9 mouse cellular contexts compared by ENCODE assay signal in genomic region chr6:89552321-89553011, GRCm38 (mm10). TPM values are rescaled to one million over a fixed set of nuclear protein-coding genes. Genes with fewer than 3 reads are reported as not detected.
A peak's percentile ranks its signal among the peaks of the same experiment; 100 is the strongest.
DNase-seq lines count a peak whose midpoint lies in the region; ATAC-seq and TF ChIP-seq lines count a peak whose summit lies in the region.
"Had no signal": no experiment of that assay in that cellular context is flagged by ENCODE, and none has a peak within 500 bp of the region (broad histone marks: within the 10 kb centered on the region; RNA-seq: fewer than 3 reads in every experiment).

No protein-coding gene starts in this region.

- no peaks in the 10 kb centered on the region for H3K4me1 ChIP-seq in hindbrain, postnatal 0 days (ENCODE audit: insufficient read depth, low read length)
- 0 out of 2 replicates have a peak, but pooled peaks cover 5% of the 10 kb centered on the region for H3K4me1 ChIP-seq in hindbrain, embryonic 14.5 days (replicated peaks; ENCODE audit: control insufficient read depth, insufficient read depth, low read length)
- peaks cover 25% of the 10 kb centered on the region for H3K4me1 ChIP-seq in midbrain, embryonic 13.5 days (replicated peaks)
- H3K4me1 ChIP-seq in midbrain, embryonic 16.5 days (ENCODE audit: control insufficient read depth, insufficient read depth, low read length), result peaks cover 4% of the 10 kb centered on the region; the same call in 1 of the 2 replicates
- peaks cover 9% of the 10 kb centered on the region for H3K4me1 ChIP-seq in midbrain, embryonic 15.5 days
- H3K4me1 ChIP-seq in heart, embryonic 10.5 days, result peaks cover 49% of the 10 kb centered on the region

- H3K4me3 ChIP-seq in hindbrain, postnatal 0 days (ENCODE audit: low read length), result no peak overlapping the region
- H3K4me3 ChIP-seq in hindbrain, embryonic 14.5 days (replicated peaks; ENCODE audit: low read length), result no peak overlapping the region
- no peak overlapping the region for H3K4me3 ChIP-seq in midbrain, embryonic 13.5 days (replicated peaks)
- H3K4me3 ChIP-seq in midbrain, embryonic 16.5 days (ENCODE audit: low read depth, low read length), result no peak overlapping the region
- no peak overlapping the region for H3K4me3 ChIP-seq in midbrain, embryonic 15.5 days
- no peak overlapping the region for H3K4me3 ChIP-seq in heart, embryonic 10.5 days

- H3K4me2 ChIP-seq in hindbrain, postnatal 0 days (ENCODE audit: low read depth, low read length), result no peak overlapping the region
- no peak overlapping the region for H3K4me2 ChIP-seq in hindbrain, embryonic 14.5 days (replicated peaks)
- no peak overlapping the region for H3K4me2 ChIP-seq in midbrain, embryonic 13.5 days (replicated peaks)
- H3K4me2 ChIP-seq in midbrain, embryonic 16.5 days (ENCODE audit: low read length), result no peak overlapping the region
- no peak overlapping the region for H3K4me2 ChIP-seq in midbrain, embryonic 15.5 days

- 80% methylated on average over 6 of the region's 6 CpGs for WGBS in hindbrain, postnatal 0 days
- WGBS in hindbrain, embryonic 14.5 days, result 88% methylated on average over 6 of the region's 6 CpGs
- 91% methylated on average over 6 of the region's 6 CpGs for WGBS in midbrain, embryonic 13.5 days
- 91% methylated on average over 6 of the region's 6 CpGs for WGBS in midbrain, embryonic 16.5 days
- whole genome bisulfite sequencing in midbrain, embryonic 15.5 days, result 86% methylated on average over 6 of the region's 6 CpGs
- 81% methylated on average over 6 of the region's 6 CpGs for WGBS in heart, embryonic 10.5 days

- no peak overlapping the region for H3K9ac ChIP-seq in hindbrain, postnatal 0 days (replicated peaks; ENCODE audit: low read length)
- no peak overlapping the region for H3K9ac ChIP-seq in hindbrain, embryonic 14.5 days
- H3K9ac ChIP-seq in midbrain, embryonic 13.5 days (replicated peaks), result 0 out of 2 replicates have a peak overlapping the region, but pooled peaks have one; percentile 7
- H3K9ac ChIP-seq in midbrain, embryonic 16.5 days (ENCODE audit: low read depth, low read length), result no peak overlapping the region
- no peak overlapping the region for H3K9ac ChIP-seq in midbrain, embryonic 15.5 days

- H3K27me3 ChIP-seq in hindbrain, postnatal 0 days (ENCODE audit: insufficient read depth, low read length), result no peaks in the 10 kb centered on the region
- no peaks in the 10 kb centered on the region for H3K27me3 ChIP-seq in hindbrain, embryonic 14.5 days (ENCODE audit: control insufficient read depth, insufficient read depth, low read length)
- H3K27me3 ChIP-seq in midbrain, embryonic 13.5 days, result no peaks in the 10 kb centered on the region
- H3K27me3 ChIP-seq in midbrain, embryonic 16.5 days (ENCODE audit: control insufficient read depth, insufficient read depth, low read depth, low read length), result no peaks in the 10 kb centered on the region
- H3K27me3 ChIP-seq in midbrain, embryonic 15.5 days (replicated peaks), result no peaks in the 10 kb centered on the region
- no peaks in the 10 kb centered on the region; the same call in 1 of the 2 replicates for H3K27me3 ChIP-seq in heart, embryonic 10.5 days (ENCODE audit: insufficient read depth, poor library complexity, severe bottlenecking)

- 0 out of 2 replicates have a peak, but pooled peaks cover 4% of the 10 kb centered on the region for H3K36me3 ChIP-seq in hindbrain, postnatal 0 days (ENCODE audit: insufficient read depth, low read length)
- H3K36me3 ChIP-seq in hindbrain, embryonic 14.5 days (replicated peaks; ENCODE audit: control insufficient read depth, insufficient read depth), result no peaks in the 10 kb centered on the region
- no peaks in the 10 kb centered on the region for H3K36me3 ChIP-seq in midbrain, embryonic 13.5 days
- no peaks in the 10 kb centered on the region for H3K36me3 ChIP-seq in midbrain, embryonic 16.5 days (ENCODE audit: control insufficient read depth, insufficient read depth, low read length)
- H3K36me3 ChIP-seq in midbrain, embryonic 15.5 days (replicated peaks), result 0 out of 2 replicates have a peak, but pooled peaks cover 5% of the 10 kb centered on the region
- no peaks in the 10 kb centered on the region for H3K36me3 ChIP-seq in heart, embryonic 10.5 days

- no peak overlapping the region for H3K27ac ChIP-seq in hindbrain, postnatal 0 days
- no peak overlapping the region for H3K27ac ChIP-seq in hindbrain, embryonic 14.5 days
- H3K27ac ChIP-seq in midbrain, embryonic 13.5 days, result no peak overlapping the region
- no peak overlapping the region for H3K27ac ChIP-seq in midbrain, embryonic 16.5 days (ENCODE audit: low read length)
- peak overlapping the region; percentile 48; the same call in 1 of the 2 replicates for H3K27ac ChIP-seq in midbrain, embryonic 15.5 days
- no peak overlapping the region for H3K27ac ChIP-seq in heart, embryonic 10.5 days
- H3K27ac ChIP-seq: macrophage had no signal

- H3K9me3 ChIP-seq in hindbrain, postnatal 0 days (ENCODE audit: low read length), result no peaks in the 10 kb centered on the region
- no peaks in the 10 kb centered on the region for H3K9me3 ChIP-seq in hindbrain, embryonic 14.5 days (ENCODE audit: control insufficient read depth, low read length)
- H3K9me3 ChIP-seq in midbrain, embryonic 13.5 days, result no peaks in the 10 kb centered on the region
- H3K9me3 ChIP-seq in midbrain, embryonic 16.5 days (replicated peaks; ENCODE audit: control insufficient read depth, low read length, poor library complexity, severe bottlenecking), result no peaks in the 10 kb centered on the region
- H3K9me3 ChIP-seq in midbrain, embryonic 15.5 days, result no peaks in the 10 kb centered on the region
- H3K9me3 ChIP-seq in heart, embryonic 10.5 days, result no peaks in the 10 kb centered on the region

- DNase-seq in hindbrain, postnatal 0 days (ENCODE audit: low spot score), result no peak
- no peak for DNase-seq in hindbrain, embryonic 14.5 days (ENCODE audit: low spot score)
- DNase-seq in cerebellum, postnatal 10 days, result peak; percentile 77 to 85
- no peak for DNase-seq in heart, embryonic 10.5 days (ENCODE audit: low spot score)
- no peak for DNase-seq in gastrocnemius, adult 8-10 months (ENCODE audit: low spot score in 2 of 2)

- peak; percentile 24; the same call in 1 of the 2 replicates for ATAC-seq in hindbrain, postnatal 0 days
- ATAC-seq in hindbrain, embryonic 14.5 days (ENCODE audit: low FRiP score), result no peak
- no peak for ATAC-seq in midbrain, embryonic 13.5 days
- no peak for ATAC-seq in midbrain, embryonic 16.5 days
- no peak; the same call in 1 of the 2 replicates for ATAC-seq in midbrain, embryonic 15.5 days (replicated peaks)

- TF ChIP-seq CTCF in hindbrain, postnatal 0 days (IDR thresholded peaks at IDR 0.05; ENCODE audit: low read depth), result no peak

RNA-seq across cellular contexts. Expression of gene Chchd6, which starts 43.0 kb away (rescaled TPM):
- total RNA-seq in hindbrain, postnatal 0 days (2014; rRNA removed), result 102 and 105 TPM in 2 replicates
- 165 and 180 TPM in 2 replicates for polyA plus RNA-seq in hindbrain, postnatal 0 days (2015; fragmentation: Nextera tagmentation; extraction: Ambion mirVana)
- polyA plus RNA-seq in hindbrain, embryonic 14.5 days (2014; fragmentation: Nextera tagmentation; extraction: Ambion mirVana), result 175 and 176 TPM in 2 replicates
- 121 and 126 TPM in 2 replicates for polyA plus RNA-seq in midbrain, embryonic 13.5 days (2015; fragmentation: Nextera tagmentation; extraction: Ambion mirVana)
- 170 and 191 TPM in 2 replicates for polyA plus RNA-seq in midbrain, embryonic 16.5 days (2015; fragmentation: Nextera tagmentation; extraction: Ambion mirVana)
- polyA plus RNA-seq in midbrain, embryonic 15.5 days (2015; fragmentation: Nextera tagmentation; extraction: Ambion mirVana), result 173 and 185 TPM in 2 replicates
- 51.1 TPM in 2 replicates for polyA plus RNA-seq in heart, embryonic 10.5 days (2016; fragmentation: Nextera tagmentation; extraction: Ambion mirVana)
- total RNA-seq in gastrocnemius, adult 8-10 months (2022), result 1 to 10 TPM; 2.8 to 4.3 (median 3.4) TPM

Comparison
In these comparisons a context has a peak if more than half of its experiments do, and no peak if none do; other contexts are left out.
1. DNase-seq: peak in cerebellum, postnatal 10 days (2 of 2); none in hindbrain, postnatal 0 days (single experiment), hindbrain, embryonic 14.5 days (single experiment), heart, embryonic 10.5 days (single experiment) and gastrocnemius, adult 8-10 months (0 of 2).